Mouse (Mus musculus) CH12.LX (cell line): ENCODE data around the gene Egfl8.

Experiments
- CTCF ChIP-seq, 2 experiments: IDR thresholded peaks in 1 of 2; conservative IDR thresholded peaks in 1 of 2; 2 replicates each; pipeline ENCODE4 v1.5.1; 2011 to 2012; ENCODE audit warnings: low read depth in 2 of 2, low read length in 2 of 2, improper control_type of control experiment in 1 of 2, inconsistent platforms in 1 of 2, mild to moderate bottlenecking in 1 of 2, moderate library complexity in 1 of 2
- EP300 ChIP-seq: IDR thresholded peaks from 2 replicates; pipeline ENCODE4 v1.6.1; 2011; ENCODE audit warnings: low read length, improper control_type of control experiment
- GABPA ChIP-seq: IDR thresholded peaks from 2 replicates; pipeline ENCODE4 v1.6.1; 2012; ENCODE audit warnings: low read depth, low read length, improper control_type of control experiment, inconsistent platforms; ENCODE audit not compliant: insufficient replicate concordance
- JUN ChIP-seq: IDR thresholded peaks from 2 replicates; pipeline ENCODE4 v1.6.1; 2011; ENCODE audit warnings: low read depth, mild to moderate bottlenecking, low read length, improper control_type of control experiment, moderate library complexity; ENCODE audit not compliant: insufficient read depth
- JUND ChIP-seq: conservative IDR thresholded peaks from 2 replicates; pipeline ENCODE4 v1.6.1; 2011; ENCODE audit warnings: low read depth, low read length, improper control_type of control experiment
- POLR2A ChIP-seq: IDR thresholded peaks from 2 replicates; pipeline ENCODE4 v1.6.1; 2011; ENCODE audit warnings: low read depth, mild to moderate bottlenecking, improper control_type of control experiment, low read length
- USF1 ChIP-seq: IDR thresholded peaks from 2 replicates; pipeline ENCODE4 v1.6.1; 2014; ENCODE audit warnings: low read depth, mild to moderate bottlenecking, inconsistent platforms, low read length, improper control_type of control experiment

- no peak for TF ChIP-seq CTCF (conservative IDR thresholded peaks at IDR 0.05 in 1 of 2, IDR thresholded peaks at IDR 0.05 in 1 of 2; ENCODE audit: low read depth in 2 of 2, low read length in 2 of 2)
- no peak for TF ChIP-seq JUND
- TF ChIP-seq JUN = no peak
- no peak for TF ChIP-seq EP300
- TF ChIP-seq POLR2A = no peak
- TF ChIP-seq GABPA = no peak
- TF ChIP-seq USF1 = no peak
Measured at GRCm38 (mm10) chr17:34597566-34598095, 18.1 kb downstream of the Egfl8 start, which contains the start of gene Ager.
